Mouse (Mus musculus): ENCODE measurements around the gene Crisp2. TPM values are rescaled to one million over a fixed set of nuclear protein-coding genes. Genes with fewer than 3 reads are reported as not detected.
"Not testable (repeated sequence)": the region's sequence is repeated elsewhere in the genome, so short reads cannot be mapped to it uniquely, and the experiment has no call there.

The Crisp2 gene
- total and polyA plus RNA-seq, 2 experiments from 2014 or later: not detected

DNA sequence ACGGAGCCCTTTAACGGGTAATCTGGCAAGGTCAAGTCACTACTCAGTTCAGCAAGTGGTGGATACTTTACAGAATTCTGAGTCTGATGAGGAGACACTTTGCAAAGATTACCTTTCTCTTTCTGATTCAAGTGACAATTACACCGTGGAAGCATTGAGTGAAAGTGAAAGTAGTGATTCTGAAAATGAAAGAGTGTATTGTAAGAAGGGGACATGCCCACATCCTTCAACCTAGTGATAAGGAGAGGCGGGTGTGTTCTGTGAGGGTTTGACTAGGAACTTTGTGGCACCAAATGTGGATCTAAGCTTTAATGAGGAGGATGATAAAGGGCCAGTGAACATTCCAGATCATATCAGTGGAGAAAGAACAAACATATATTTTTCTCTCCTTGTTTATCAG is 43.1 kb downstream of the Crisp2 start:
- ATAC-seq (ENCODE audit: insufficient read depth, low read depth) (no peak), DNase-seq (ENCODE audit: low spot score) (no peak)
- WGBS: 56% methylated on average over 4 of the region's 4 CpGs
- no peaks in the 10 kb centered on the region for H3K36me3 ChIP-seq (replicated peaks; ENCODE audit: control insufficient read depth, insufficient read depth, low read length)
- no peaks in the 10 kb centered on the region for H3K9me3 ChIP-seq (replicated peaks; ENCODE audit: control insufficient read depth, low read length)
- no peak overlapping the region for H3K27ac ChIP-seq (ENCODE audit: low read depth)
- no peaks in the 10 kb centered on the region for H3K27me3 ChIP-seq (ENCODE audit: control insufficient read depth, insufficient read depth, low read length)
- H3K4me3 ChIP-seq (ENCODE audit: low read depth, low read length): no peak overlapping the region
- H3K9ac ChIP-seq (replicated peaks; ENCODE audit: low read depth, low read length): no peak overlapping the region
- H3K4me2 ChIP-seq (ENCODE audit: low read depth, low read length): no peak overlapping the region
- no peak for TF ChIP-seq CTCF (IDR thresholded peaks at IDR 0.05; ENCODE audit: low read depth)
- no peak for TF ChIP-seq EP300 (IDR thresholded peaks at IDR 0.05; ENCODE audit: low read depth)
- H3K4me1 ChIP-seq (ENCODE audit: control insufficient read depth, insufficient read depth): no peaks in the 10 kb centered on the region

DNA sequence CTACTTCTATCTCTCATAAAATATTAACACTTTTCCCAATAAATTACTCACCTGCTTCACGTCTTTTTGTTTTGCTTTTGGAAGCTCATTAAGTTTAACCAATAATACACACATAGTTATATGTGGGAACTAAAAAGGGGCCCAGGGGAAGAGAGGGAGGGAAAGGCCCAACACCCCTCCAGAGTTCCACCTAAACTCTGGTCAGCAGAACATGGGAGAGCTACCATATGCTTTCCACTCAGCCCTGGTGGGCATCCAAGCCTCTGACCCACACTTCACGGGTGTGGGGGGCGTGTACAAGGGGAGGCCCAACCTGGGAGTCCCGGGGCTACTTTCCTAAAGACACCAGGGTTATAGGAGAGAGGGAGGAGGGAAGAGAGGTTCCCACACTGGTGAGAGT is 75.1 kb downstream of the Crisp2 start:
- Histone ChIP-seq H3K4me2 (ENCODE audit: low read depth, low read length) (no peak overlapping the region), H3K9ac (replicated peaks; ENCODE audit: low read depth, low read length) (no peak overlapping the region), H3K9me3 (replicated peaks; ENCODE audit: control insufficient read depth, low read length) (no peaks in the 10 kb centered on the region), H3K27me3 (ENCODE audit: control insufficient read depth, insufficient read depth, low read length) (no peaks in the 10 kb centered on the region), H3K4me3 (ENCODE audit: low read depth, low read length) (no peak overlapping the region), H3K4me1 (ENCODE audit: control insufficient read depth, insufficient read depth) (no peaks in the 10 kb centered on the region), H3K36me3 (replicated peaks; ENCODE audit: control insufficient read depth, insufficient read depth, low read length) (no peaks in the 10 kb centered on the region), H3K27ac (ENCODE audit: low read depth) (no peak overlapping the region)
- ATAC-seq (ENCODE audit: insufficient read depth, low read depth): no peak
- WGBS: 44% methylated on average over 4 of the region's 4 CpGs
- TF ChIP-seq CTCF (IDR thresholded peaks at IDR 0.05; ENCODE audit: low read depth) (no peak), EP300 (IDR thresholded peaks at IDR 0.05; ENCODE audit: low read depth) (no peak)
- DNase-seq (ENCODE audit: low spot score): no peak

DNA sequence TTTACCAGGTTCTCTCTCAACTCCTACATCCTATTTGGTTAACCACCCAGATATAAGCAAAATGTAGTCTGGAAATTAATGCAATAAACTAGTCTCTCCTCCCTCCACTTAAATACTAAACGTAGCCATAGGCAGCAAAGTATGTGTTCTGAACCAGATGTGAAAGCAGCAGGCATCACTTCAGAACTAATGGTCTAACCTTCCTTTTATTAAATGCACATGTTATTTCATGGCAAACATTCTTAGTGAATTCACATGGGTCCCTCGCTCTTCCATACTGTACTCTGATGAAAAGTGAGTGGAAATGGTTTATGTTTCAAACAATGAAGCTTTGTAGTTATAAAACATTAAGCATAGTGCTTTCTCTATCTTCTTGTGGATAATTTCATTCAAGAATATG is 75.5 kb downstream of the Crisp2 start:
- Histone ChIP-seq H3K27ac (ENCODE audit: low read depth) (no peak overlapping the region), H3K9ac (replicated peaks; ENCODE audit: low read depth, low read length) (no peak overlapping the region), H3K4me1 (ENCODE audit: control insufficient read depth, insufficient read depth) (no peaks in the 10 kb centered on the region), H3K9me3 (replicated peaks; ENCODE audit: control insufficient read depth, low read length) (no peaks in the 10 kb centered on the region), H3K4me2 (ENCODE audit: low read depth, low read length) (no peak overlapping the region), H3K4me3 (ENCODE audit: low read depth, low read length) (no peak overlapping the region), H3K36me3 (replicated peaks; ENCODE audit: control insufficient read depth, insufficient read depth, low read length) (no peaks in the 10 kb centered on the region), H3K27me3 (ENCODE audit: control insufficient read depth, insufficient read depth, low read length) (no peaks in the 10 kb centered on the region)
- DNase-seq (ENCODE audit: low spot score): no peak
- 50% methylated on average over 2 of the region's 2 CpGs for WGBS
- no peak for TF ChIP-seq CTCF (IDR thresholded peaks at IDR 0.05; ENCODE audit: low read depth)
- TF ChIP-seq EP300 (IDR thresholded peaks at IDR 0.05; ENCODE audit: low read depth): no peak
- no peak for ATAC-seq (ENCODE audit: insufficient read depth, low read depth)

DNA sequence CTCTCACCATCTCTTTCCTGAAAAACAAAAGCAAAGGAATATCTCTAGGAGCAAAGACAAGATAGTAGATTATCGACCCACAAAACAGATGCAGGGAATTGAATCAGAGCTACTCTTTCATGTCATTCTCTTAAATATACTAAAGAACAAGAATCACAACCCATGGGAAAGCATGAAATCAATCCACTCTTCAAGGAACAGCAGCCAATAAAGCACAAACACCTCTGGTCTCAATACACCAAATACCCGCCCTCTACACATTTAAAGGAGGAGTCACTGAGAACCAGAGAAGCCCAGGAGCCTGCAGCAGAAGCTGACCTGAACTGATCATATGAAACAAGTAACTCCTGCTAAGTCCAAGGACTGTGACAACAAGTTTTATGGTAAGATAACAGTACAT is 80.0 kb downstream of the Crisp2 start, which contains the start of gene Esp1:
Gene Esp1 (plus strand): TSS at position 301 of the 400 bp plus-strand sequence.
- H3K9ac ChIP-seq (replicated peaks; ENCODE audit: low read depth, low read length): no peak within 1 kb of the TSS

DNA sequence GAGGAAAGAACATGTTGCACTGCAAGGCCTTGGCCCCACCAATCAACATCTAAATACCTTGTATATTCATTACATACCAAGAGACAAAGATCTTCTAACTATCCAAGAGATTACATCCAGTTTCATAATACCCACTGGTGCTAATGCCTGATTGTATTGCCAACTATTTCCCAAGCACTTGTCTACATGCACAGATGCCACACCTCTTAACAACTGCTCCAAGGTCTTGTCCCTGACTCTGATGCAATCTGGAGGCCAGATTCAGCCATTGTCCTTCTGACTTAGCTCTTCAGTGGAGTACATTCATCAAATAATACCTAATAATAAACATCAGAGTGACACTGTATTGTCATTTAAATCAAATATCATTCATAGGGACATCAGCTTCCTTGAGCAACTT is 89.7 kb downstream of the Crisp2 start:
- not testable (repeated sequence) for H3K4me2 ChIP-seq (ENCODE audit: low read depth, low read length); H3K36me3 ChIP-seq (replicated peaks; ENCODE audit: control insufficient read depth, insufficient read depth, low read length); H3K27me3 ChIP-seq (ENCODE audit: control insufficient read depth, insufficient read depth, low read length); H3K9me3 ChIP-seq (replicated peaks; ENCODE audit: control insufficient read depth, low read length); H3K9ac ChIP-seq (replicated peaks; ENCODE audit: low read depth, low read length); H3K27ac ChIP-seq (ENCODE audit: low read depth); DNase-seq (ENCODE audit: low spot score); H3K4me3 ChIP-seq (ENCODE audit: low read depth, low read length); H3K4me1 ChIP-seq (ENCODE audit: control insufficient read depth, insufficient read depth); ATAC-seq (ENCODE audit: insufficient read depth, low read depth)

More for the DNA sequence above, 80.0 kb downstream of the Crisp2 start, which contains the start of gene Esp1:
- Histone ChIP-seq H3K4me1 (ENCODE audit: control insufficient read depth, insufficient read depth) (no peaks in the 10 kb centered on the region), H3K27ac (ENCODE audit: low read depth) (no peak within 1 kb of the TSS), H3K4me3 (ENCODE audit: low read depth, low read length) (no peak within 1 kb of the TSS), H3K4me2 (ENCODE audit: low read depth, low read length) (no peak within 1 kb of the TSS), H3K27me3 (ENCODE audit: control insufficient read depth, insufficient read depth, low read length) (no peaks in the 10 kb centered on the region), H3K9me3 (replicated peaks; ENCODE audit: control insufficient read depth, low read length) (no peaks in the 10 kb centered on the region), H3K36me3 (replicated peaks; ENCODE audit: control insufficient read depth, insufficient read depth, low read length) (no peaks in the 10 kb centered on the region)
- DNase-seq (ENCODE audit: low spot score) (no peak), ATAC-seq (ENCODE audit: insufficient read depth, low read depth) (no peak)
- WGBS: 79% methylated on average over 2 of the region's 2 CpGs
- no peak for TF ChIP-seq EP300 (IDR thresholded peaks at IDR 0.05; ENCODE audit: low read depth)
- no peak for TF ChIP-seq CTCF (IDR thresholded peaks at IDR 0.05; ENCODE audit: low read depth)

DNA sequence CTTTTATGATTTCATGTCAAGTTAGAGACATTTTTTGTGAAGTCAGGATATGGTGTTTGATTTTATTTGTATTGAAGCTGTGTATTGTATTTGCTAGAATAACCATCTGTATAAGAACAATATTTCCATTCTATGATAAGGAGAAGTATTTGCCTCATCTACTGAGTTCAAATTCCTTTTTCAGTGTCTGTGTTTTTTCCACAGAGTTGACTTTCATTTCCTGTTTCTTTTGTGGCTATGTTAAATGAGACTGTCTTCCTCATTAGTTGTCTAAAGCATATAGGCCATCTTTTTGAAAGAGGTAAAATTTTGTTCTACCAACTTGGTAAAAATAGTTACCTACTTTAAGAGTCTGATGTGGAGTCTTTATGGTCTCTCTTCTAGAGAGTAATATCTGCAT is 90.5 kb downstream of the Crisp2 start:
- H3K4me1 ChIP-seq (ENCODE audit: control insufficient read depth, insufficient read depth): no peaks in the 10 kb centered on the region
- H3K27ac ChIP-seq (ENCODE audit: low read depth): no peak overlapping the region
- H3K4me2 ChIP-seq (ENCODE audit: low read depth, low read length): no peak overlapping the region
- H3K4me3 ChIP-seq (ENCODE audit: low read depth, low read length): no peak overlapping the region
- no peak for DNase-seq (ENCODE audit: low spot score)
- ATAC-seq (ENCODE audit: insufficient read depth, low read depth): no peak
- no peak overlapping the region for H3K9ac ChIP-seq (replicated peaks; ENCODE audit: low read depth, low read length)
- no peaks in the 10 kb centered on the region for H3K27me3 ChIP-seq (ENCODE audit: control insufficient read depth, insufficient read depth, low read length)
- H3K36me3 ChIP-seq (replicated peaks; ENCODE audit: control insufficient read depth, insufficient read depth, low read length): no peaks in the 10 kb centered on the region
- H3K9me3 ChIP-seq (replicated peaks; ENCODE audit: control insufficient read depth, low read length): no peaks in the 10 kb centered on the region
- no peak for TF ChIP-seq CTCF (IDR thresholded peaks at IDR 0.05; ENCODE audit: low read depth)
- TF ChIP-seq EP300 (IDR thresholded peaks at IDR 0.05; ENCODE audit: low read depth): no peak

Other genes with a start within 250 kb of the Crisp2 start
- gene Esp6, start 245.5 kb downstream of the Crisp2 start, total RNA-seq (2014; rRNA removed; ENCODE audit: low replicate concordance): not detected in 2 replicates
- not detected in 2 replicates for gene Esp6, start 245.5 kb downstream of the Crisp2 start, polyA plus RNA-seq (2015; fragmentation: Nextera tagmentation; extraction: Ambion mirVana)
- not detected in 2 replicates for gene Esp4, start 208.4 kb downstream of the Crisp2 start, total RNA-seq (2014; rRNA removed; ENCODE audit: low replicate concordance)
- not detected in 2 replicates for gene Esp4, start 208.4 kb downstream of the Crisp2 start, polyA plus RNA-seq (2015; fragmentation: Nextera tagmentation; extraction: Ambion mirVana)
- gene Esp3, start 174.9 kb downstream of the Crisp2 start, total RNA-seq (2014; rRNA removed; ENCODE audit: low replicate concordance): not detected in 2 replicates
- gene Esp3, start 174.9 kb downstream of the Crisp2 start, polyA plus RNA-seq (2015; fragmentation: Nextera tagmentation; extraction: Ambion mirVana): not detected in 2 replicates
- gene Esp1, start 79.9 kb downstream of the Crisp2 start, total RNA-seq (2014; rRNA removed; ENCODE audit: low replicate concordance): not detected in 2 replicates
- not detected in 2 replicates for gene Esp1, start 79.9 kb downstream of the Crisp2 start, polyA plus RNA-seq (2015; fragmentation: Nextera tagmentation; extraction: Ambion mirVana)
- gene Rhag, start 4.1 kb upstream of the Crisp2 start, total RNA-seq (2014; rRNA removed; ENCODE audit: low replicate concordance): 0.58 TPM in 1 of 2 replicates, not detected in the other
- gene Rhag, start 4.1 kb upstream of the Crisp2 start, polyA plus RNA-seq (2015; fragmentation: Nextera tagmentation; extraction: Ambion mirVana): 0.18 and 0.34 TPM in 2 replicates
- 2.4 and 3.8 TPM in 2 replicates for gene 9130008F23Rik, start 73.6 kb upstream of the Crisp2 start, total RNA-seq (2014; rRNA removed; ENCODE audit: low replicate concordance)
- gene 9130008F23Rik, start 73.6 kb upstream of the Crisp2 start, polyA plus RNA-seq (2015; fragmentation: Nextera tagmentation; extraction: Ambion mirVana): 1.2 and 1.3 TPM in 2 replicates
- gene Glyatl3, start 107.3 kb upstream of the Crisp2 start, total RNA-seq (2014; rRNA removed; ENCODE audit: low replicate concordance): not detected in 2 replicates
- gene Glyatl3, start 107.3 kb upstream of the Crisp2 start, polyA plus RNA-seq (2015; fragmentation: Nextera tagmentation; extraction: Ambion mirVana): not detected in 2 replicates
- 42.3 and 66.6 TPM in 2 replicates for gene Mut, start 127.7 kb upstream of the Crisp2 start, total RNA-seq (2014; rRNA removed; ENCODE audit: low replicate concordance)
- 46.8 and 46.9 TPM in 2 replicates for gene Mut, start 127.7 kb upstream of the Crisp2 start, polyA plus RNA-seq (2015; fragmentation: Nextera tagmentation; extraction: Ambion mirVana)
- 3.1 and 8.3 TPM in 2 replicates for gene Cenpq, start 128.0 kb upstream of the Crisp2 start, total RNA-seq (2014; rRNA removed; ENCODE audit: low replicate concordance)
- 10.7 and 11.3 TPM in 2 replicates for gene Cenpq, start 128.0 kb upstream of the Crisp2 start, polyA plus RNA-seq (2015; fragmentation: Nextera tagmentation; extraction: Ambion mirVana)